Mouse (Mus musculus) hindbrain, embryonic 10.5 days (tissue): ENCODE measurements around the gene Il23r. TPM values are rescaled to one million over a fixed set of nuclear protein-coding genes. Genes with fewer than 3 reads are reported as not detected.

Experiments used
- DNase-seq: peaks from one replicate; pipeline ENCODE4 v3.0.0-alpha.2; 2017; ENCODE audit warnings: low spot score
- H3K27ac ChIP-seq: fragments of 300-500 bp; sonication (generic); 2 replicates; pipeline ENCODE4 v1.5.1; 2016; ENCODE audit warnings: mild to moderate bottlenecking, moderate library complexity
- H3K27me3 ChIP-seq: fragments of 300-500 bp; sonication (generic); 2 replicates; pipeline ENCODE4 v1.6.1; 2016; ENCODE audit warnings: mild to moderate bottlenecking; ENCODE audit not compliant: poor library complexity, insufficient read depth, severe bottlenecking
- H3K36me3 ChIP-seq: fragments of 300-500 bp; sonication (generic); 2 replicates; pipeline ENCODE4 v1.6.1; 2016; ENCODE audit warnings: mild to moderate bottlenecking, moderate library complexity
- H3K4me1 ChIP-seq: fragments of 300-500 bp; sonication (generic); replicated peaks from 2 replicates; pipeline ENCODE4 v1.6.1; 2016; ENCODE audit warnings: mild to moderate bottlenecking
- H3K4me3 ChIP-seq: fragments of 300-500 bp; sonication (generic); 2 replicates; pipeline ENCODE4 v1.5.1; 2016; ENCODE audit warnings: mild to moderate bottlenecking, moderate library complexity
- H3K9me3 ChIP-seq: fragments of 300-500 bp; sonication (generic); 2 replicates; pipeline ENCODE4 v1.6.1; 2016; ENCODE audit warnings: mild to moderate bottlenecking, moderate library complexity
- WGBS: fragments of 180-500 bp; shearing (Covaris S2); methylation state at CpG from one replicate; pipeline ENCODE4 v1.1.7; 2016; 5-methylcytosine and 5-hydroxymethylcytosine counted together
- polyA plus RNA-seq: library from polyadenylated mRNA; unstranded; fragments of >200 nt; fragmentation: Nextera tagmentation; extraction: Ambion mirVana; gene quantifications from 2 replicates; pipeline ENCODE4 v1.2.1, GENCODE M21; 2016

The Il23r gene
- polyA plus RNA-seq, 1 experiment from 2014 or later, result not detected

GRCm38 (mm10) chr6:67459424-67459823 is 32.2 kb downstream of the Il23r start:
- no peaks in the 10 kb centered on the region for H3K27me3 ChIP-seq
- H3K4me1 ChIP-seq, result no peaks in the 10 kb centered on the region
- 100% methylated on average over 1 of the region's 1 CpGs for WGBS
- no peaks in the 10 kb centered on the region for H3K9me3 ChIP-seq
- no peak overlapping the region for H3K27ac ChIP-seq
- DNase-seq, result no peak
- no peaks in the 10 kb centered on the region for H3K36me3 ChIP-seq
- H3K4me3 ChIP-seq, result no peak overlapping the region

DNA sequence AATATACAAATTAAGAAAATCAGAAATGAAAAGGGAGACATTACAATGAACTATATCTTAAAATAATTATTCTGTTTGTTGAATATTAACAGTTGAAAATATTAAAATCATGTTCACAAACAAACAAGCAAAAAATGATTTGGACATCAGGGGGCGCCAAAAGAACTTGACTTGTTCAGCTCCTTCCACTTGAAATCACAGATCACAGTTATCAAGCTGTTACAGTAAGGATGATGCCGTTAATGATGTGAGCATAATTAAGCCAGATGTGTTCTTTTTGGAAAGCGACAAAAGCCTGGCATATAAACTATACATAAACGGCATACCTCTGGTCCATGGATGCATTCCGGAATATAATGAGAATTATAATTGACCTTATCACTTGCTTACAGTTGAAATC is 40.3 kb downstream of the Il23r start:
- Histone ChIP-seq H3K27ac (no peak overlapping the region), H3K9me3 (no peaks in the 10 kb centered on the region), H3K4me3 (no peak overlapping the region), H3K36me3 (no peaks in the 10 kb centered on the region), H3K27me3 (no peaks in the 10 kb centered on the region), H3K4me1 (no peaks in the 10 kb centered on the region)
- WGBS, result 61% methylated on average over 5 of the region's 5 CpGs
- no peak for DNase-seq

DNA sequence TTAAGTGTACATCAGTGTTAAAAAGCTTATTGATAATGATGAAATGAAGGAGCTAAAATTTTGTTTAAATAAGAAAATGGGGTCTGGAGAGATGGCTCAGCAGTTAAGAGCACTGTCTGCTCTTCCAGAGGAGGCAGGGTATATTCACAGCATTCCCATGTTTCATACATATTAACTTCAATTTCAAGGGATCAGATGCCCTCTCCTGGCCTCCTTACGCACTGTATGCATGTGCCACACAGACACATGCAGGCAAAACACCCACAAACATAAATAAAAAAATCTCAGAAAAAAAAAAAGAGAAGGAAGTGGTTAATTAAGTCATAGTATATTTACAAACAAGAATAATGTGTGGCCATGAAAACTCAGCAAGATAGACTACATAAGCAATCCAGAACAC is 45.8 kb downstream of the Il23r start:
- H3K9me3 ChIP-seq, result no peaks in the 10 kb centered on the region
- 79% methylated on average over 1 of the region's 1 CpGs for WGBS
- no peaks in the 10 kb centered on the region for H3K27me3 ChIP-seq
- H3K36me3 ChIP-seq, result no peaks in the 10 kb centered on the region
- no peak for DNase-seq
- no peaks in the 10 kb centered on the region for H3K4me1 ChIP-seq
- H3K27ac ChIP-seq, result no peak overlapping the region
- no peak overlapping the region for H3K4me3 ChIP-seq

DNA sequence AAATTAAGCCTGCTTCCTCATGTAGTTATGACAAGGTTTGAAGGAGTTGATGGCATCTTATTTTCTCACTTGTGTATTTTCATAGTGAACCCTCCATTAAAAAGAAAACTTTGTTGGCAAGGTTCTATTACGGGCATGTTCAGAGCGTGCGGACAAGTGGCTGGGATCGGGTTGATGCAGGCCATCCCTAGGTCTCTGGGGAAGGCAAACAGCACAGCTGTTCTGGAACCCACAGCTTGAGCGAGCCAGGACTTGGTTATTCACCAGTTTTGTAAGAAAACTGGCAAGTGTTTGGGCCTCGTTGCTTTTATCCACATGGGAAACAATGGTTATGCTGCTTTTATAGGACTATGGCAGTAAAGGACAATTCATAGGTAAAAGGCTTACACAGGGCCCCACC is 48.5 kb downstream of the Il23r start:
- no peak for DNase-seq
- no peaks in the 10 kb centered on the region for H3K27me3 ChIP-seq
- H3K9me3 ChIP-seq, result no peaks in the 10 kb centered on the region
- H3K27ac ChIP-seq, result no peak overlapping the region
- H3K4me3 ChIP-seq, result no peak overlapping the region
- WGBS, result 91% methylated on average over 6 of the region's 6 CpGs
- no peaks in the 10 kb centered on the region for H3K4me1 ChIP-seq
- H3K36me3 ChIP-seq, result no peaks in the 10 kb centered on the region

DNA sequence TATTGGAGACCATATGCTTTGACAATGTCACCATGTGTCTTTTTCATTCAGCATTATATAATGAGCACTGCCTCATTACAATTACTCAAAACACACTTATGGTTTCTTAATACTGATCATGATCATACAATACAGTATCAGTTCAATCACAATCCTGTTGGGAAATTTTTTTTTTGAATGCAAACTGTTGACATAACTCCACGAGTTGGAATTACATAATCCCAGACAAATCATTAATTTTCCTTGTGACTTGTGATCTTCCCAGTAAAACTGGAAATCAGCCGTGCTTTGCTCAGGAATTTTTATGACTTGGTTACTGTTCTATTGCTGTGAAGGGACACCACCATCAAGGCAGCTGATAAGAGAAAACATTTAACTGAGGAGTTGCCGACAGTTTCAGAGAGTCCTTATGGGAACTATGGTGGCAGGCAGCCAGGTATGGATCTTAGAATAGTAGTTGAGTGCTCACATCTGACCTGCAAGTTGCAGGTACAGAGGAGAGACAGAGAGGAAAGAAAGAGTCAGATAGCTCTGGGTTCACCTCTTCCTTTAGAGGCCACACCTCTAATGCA is 53.8 kb downstream of the Il23r start:
- H3K27me3 ChIP-seq, result no peaks in the 10 kb centered on the region
- 90% methylated on average over 3 of the region's 3 CpGs for WGBS
- no peak for DNase-seq
- no peaks in the 10 kb centered on the region for H3K36me3 ChIP-seq
- H3K4me3 ChIP-seq, result no peak overlapping the region
- H3K9me3 ChIP-seq, result no peaks in the 10 kb centered on the region
- no peak overlapping the region for H3K27ac ChIP-seq
- H3K4me1 ChIP-seq, result no peaks in the 10 kb centered on the region

GRCm38 (mm10) chr6:67437028-67437427 is 54.6 kb downstream of the Il23r start:
- no peaks in the 10 kb centered on the region for H3K4me1 ChIP-seq
- H3K27me3 ChIP-seq, result no peaks in the 10 kb centered on the region
- H3K4me3 ChIP-seq, result no peak overlapping the region
- no peaks in the 10 kb centered on the region for H3K9me3 ChIP-seq
- H3K36me3 ChIP-seq, result no peaks in the 10 kb centered on the region
- H3K27ac ChIP-seq, result no peak overlapping the region
- no peak for DNase-seq

- no peak overlapping the region for H3K27ac ChIP-seq
- no peak overlapping the region for H3K4me3 ChIP-seq
- H3K4me1 ChIP-seq, result no peaks in the 10 kb centered on the region
- WGBS, result 84% methylated on average over 2 of the region's 2 CpGs
- no peaks in the 10 kb centered on the region for H3K27me3 ChIP-seq
- DNase-seq, result no peak
- H3K36me3 ChIP-seq, result no peaks in the 10 kb centered on the region
- no peaks in the 10 kb centered on the region for H3K9me3 ChIP-seq
These were observed 55.4 kb downstream of the Il23r start for GRCm38 (mm10) chr6:67436295-67436694.

GRCm38 (mm10) chr6:67435711-67436110 is 55.9 kb downstream of the Il23r start:
- Histone ChIP-seq H3K9me3 (no peaks in the 10 kb centered on the region), H3K4me3 (no peak overlapping the region), H3K36me3 (no peaks in the 10 kb centered on the region), H3K27ac (no peak overlapping the region), H3K4me1 (no peaks in the 10 kb centered on the region), H3K27me3 (no peaks in the 10 kb centered on the region)
- WGBS, result 91% methylated on average over 1 of the region's 1 CpGs
- no peak for DNase-seq

DNA sequence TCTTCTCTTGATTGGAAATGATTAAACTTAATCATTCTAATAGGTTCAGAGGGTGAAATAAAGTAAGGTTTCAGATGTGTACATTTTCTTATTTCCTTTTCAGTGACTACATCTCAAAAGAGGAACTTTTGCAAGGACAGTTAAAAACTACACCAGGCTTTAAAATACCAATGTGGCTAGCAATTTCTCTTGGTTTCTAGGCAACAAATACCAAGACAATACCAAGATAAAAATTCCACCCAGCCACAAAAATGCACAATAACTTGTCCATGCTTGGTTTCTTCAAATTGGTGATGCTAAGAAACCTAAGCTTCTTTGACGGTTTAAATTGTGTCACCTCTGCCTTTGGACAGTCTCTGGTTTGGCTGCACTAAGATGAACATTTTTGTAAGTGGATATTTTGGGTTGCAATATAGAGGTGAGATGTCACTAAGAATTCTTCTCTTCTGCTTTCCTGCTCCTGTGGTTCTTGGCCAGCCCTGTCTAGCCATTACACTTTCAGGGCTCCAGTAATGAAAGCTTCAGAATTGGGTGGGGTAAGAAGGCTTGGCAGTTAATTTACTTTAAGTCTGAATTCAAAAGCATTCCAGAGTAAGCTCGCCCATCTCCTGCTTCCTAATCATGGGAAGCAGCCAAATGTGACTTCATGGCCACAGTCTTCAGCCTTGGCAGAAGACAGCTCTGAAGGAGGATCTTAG is 56.8 kb downstream of the Il23r start:
- H3K36me3 ChIP-seq, result no peaks in the 10 kb centered on the region
- H3K4me1 ChIP-seq, result no peaks in the 10 kb centered on the region
- DNase-seq, result no peak
- H3K4me3 ChIP-seq, result no peak overlapping the region
- no peak overlapping the region for H3K27ac ChIP-seq
- 64% methylated on average over 2 of the region's 2 CpGs for WGBS
- no peaks in the 10 kb centered on the region for H3K27me3 ChIP-seq
- no peaks in the 10 kb centered on the region for H3K9me3 ChIP-seq

DNA sequence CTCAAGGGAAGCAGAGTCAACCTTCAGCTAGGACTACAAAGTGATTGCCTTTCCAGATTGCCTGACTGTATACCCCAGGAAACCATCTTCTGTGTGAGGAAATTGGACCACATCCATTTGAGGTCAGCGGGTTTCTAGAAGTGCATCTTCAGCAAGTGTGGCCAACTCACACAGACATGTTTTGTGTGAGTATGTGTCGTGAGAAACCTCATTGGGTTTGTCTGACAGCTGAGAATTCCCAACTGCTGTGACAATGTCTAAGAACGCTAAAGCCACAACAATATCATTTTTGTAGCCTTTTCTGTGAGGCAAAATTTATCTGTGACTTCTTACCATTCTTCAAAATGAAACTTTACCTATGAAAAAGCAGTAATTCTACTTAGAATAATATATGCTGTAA is 59.8 kb downstream of the Il23r start:
- Histone ChIP-seq H3K4me1 (no peaks in the 10 kb centered on the region), H3K27me3 (no peaks in the 10 kb centered on the region), H3K36me3 (no peaks in the 10 kb centered on the region), H3K4me3 (no peak overlapping the region), H3K27ac (no peak overlapping the region), H3K9me3 (no peaks in the 10 kb centered on the region)
- WGBS, result 78% methylated on average over 3 of the region's 3 CpGs
- DNase-seq, result no peak

- no peak overlapping the region for H3K27ac ChIP-seq
- no peak overlapping the region for H3K4me3 ChIP-seq
- DNase-seq, result no peak
- no peaks in the 10 kb centered on the region for H3K9me3 ChIP-seq
- no peaks in the 10 kb centered on the region for H3K27me3 ChIP-seq
- WGBS, result 69% methylated on average over 5 of the region's 5 CpGs
- no peaks in the 10 kb centered on the region for H3K36me3 ChIP-seq
- no peaks in the 10 kb centered on the region for H3K4me1 ChIP-seq
These were observed 69.9 kb downstream of the Il23r start for GRCm38 (mm10) chr6:67421761-67422160.

DNA sequence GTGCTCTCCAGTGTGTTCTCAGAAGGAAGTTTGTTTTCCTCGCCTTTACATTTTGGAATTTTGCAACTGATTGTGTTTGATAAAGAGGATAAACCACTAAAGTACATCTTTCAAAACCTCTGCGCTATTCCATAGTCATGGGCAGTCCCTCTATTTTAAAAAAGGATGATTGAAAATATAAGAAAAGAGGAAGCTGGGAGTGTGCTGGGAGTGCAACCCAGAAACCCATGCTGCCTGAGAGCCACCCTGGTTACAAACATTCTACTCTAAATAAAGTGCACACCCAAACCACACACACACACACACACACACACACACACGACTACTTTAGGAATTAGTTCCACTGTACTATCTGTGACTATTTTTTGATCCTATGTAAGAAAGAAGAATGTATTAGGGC is 75.1 kb downstream of the Il23r start:
- no peak overlapping the region for H3K4me3 ChIP-seq
- 91% methylated on average over 3 of the region's 3 CpGs for WGBS
- H3K27ac ChIP-seq, result no peak overlapping the region
- DNase-seq, result no peak
- H3K36me3 ChIP-seq, result no peaks in the 10 kb centered on the region
- H3K4me1 ChIP-seq, result no peaks in the 10 kb centered on the region
- H3K9me3 ChIP-seq, result no peaks in the 10 kb centered on the region
- no peaks in the 10 kb centered on the region for H3K27me3 ChIP-seq

DNA sequence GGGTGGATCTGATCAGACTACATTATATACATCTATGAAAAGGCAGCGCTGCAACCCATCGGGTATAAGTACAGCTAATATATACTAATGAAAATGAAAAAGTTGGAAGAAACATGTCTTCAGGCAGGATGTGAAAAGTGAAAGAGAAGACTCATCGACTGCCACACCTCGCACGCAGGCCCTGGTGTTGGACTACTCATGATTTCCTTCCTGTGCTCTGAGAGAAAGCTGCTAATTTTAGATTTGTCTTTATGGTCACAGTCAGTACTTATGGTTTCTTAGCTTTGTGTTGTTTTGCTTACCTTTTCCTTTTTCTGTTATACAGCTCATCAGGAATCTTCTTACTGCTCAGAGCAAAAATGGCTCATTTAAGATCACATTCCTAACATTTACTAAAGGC is 76.4 kb downstream of the Il23r start:
- Histone ChIP-seq H3K27ac (no peak overlapping the region), H3K4me1 (no peaks in the 10 kb centered on the region), H3K9me3 (no peaks in the 10 kb centered on the region), H3K27me3 (no peaks in the 10 kb centered on the region), H3K4me3 (no peak overlapping the region), H3K36me3 (no peaks in the 10 kb centered on the region)
- no peak for DNase-seq
- WGBS, result 94% methylated on average over 5 of the region's 5 CpGs

DNA sequence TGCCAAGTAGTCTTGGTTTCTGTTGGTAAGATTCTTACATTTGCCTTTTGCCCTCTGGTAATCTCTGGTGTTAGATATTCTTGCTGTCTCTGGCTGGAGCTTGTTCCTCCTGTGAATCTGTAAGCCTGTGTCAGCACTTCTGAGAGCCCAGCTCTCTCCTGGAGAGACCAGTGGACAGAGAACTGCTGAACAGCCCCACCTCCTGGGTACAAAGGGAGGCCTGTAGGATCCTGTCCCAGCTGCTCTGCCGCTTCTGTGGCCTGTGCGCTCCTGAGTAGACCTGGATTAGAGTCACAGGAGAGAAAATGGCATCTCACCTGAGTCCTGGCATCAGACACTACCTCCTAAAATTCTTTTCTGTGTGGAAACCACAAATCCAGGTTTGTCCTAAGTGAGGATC is 78.3 kb downstream of the Il23r start:
- DNase-seq, result no peak
- Histone ChIP-seq H3K9me3 (no peaks in the 10 kb centered on the region), H3K27me3 (no peaks in the 10 kb centered on the region), H3K36me3 (no peaks in the 10 kb centered on the region), H3K4me3 (no peak overlapping the region), H3K27ac (no peak overlapping the region), H3K4me1 (no peaks in the 10 kb centered on the region)
- 69% methylated on average over 2 of the region's 2 CpGs for WGBS
